Mouse (Mus musculus): Measurements from ENCODE around the gene AL731706.2. TPM values are rescaled to one million over a fixed set of nuclear protein-coding genes. Genes with fewer than 3 reads are reported as not detected.

Gene AL731706.2
- total and polyA plus RNA-seq, 3 experiments = 23.8 to 24.4 TPM; not detected in 1

- 34% methylated on average over 1 of the region's 1 CpGs for whole genome bisulfite sequencing
- Histone ChIP-seq H3K79me2 (replicated peaks; ENCODE audit: control insufficient read depth, insufficient read depth, low read length) (no peaks in the 10 kb centered on the region), H3K27me3 (ENCODE audit: control insufficient read depth, insufficient read depth, low read length) (no peaks in the 10 kb centered on the region), H3K36me3 (ENCODE audit: control insufficient read depth, insufficient read depth, low read length) (peaks cover 7% of the 10 kb centered on the region), H3K9ac (ENCODE audit: low read depth, low read length) (no peak overlapping the region), H3K4me3 (no peak overlapping the region), H3K27ac (peak overlapping the region; percentile 29), H3K4me1 (ENCODE audit: control insufficient read depth, insufficient read depth, low read length) (peaks cover 5% of the 10 kb centered on the region; the same call in 1 of the 2 replicates)
- TF ChIP-seq CTCF (IDR thresholded peaks at IDR 0.05) (no peak), POLR2A (IDR thresholded peaks at IDR 0.05; ENCODE audit: insufficient read depth, low read depth, low read length) (no peak), EP300 (IDR thresholded peaks at IDR 0.05; ENCODE audit: insufficient read depth, low read depth, low read length) (no peak)
- DNase-seq = peak in 1 of 2 experiments; percentile 4
- intact Hi-C loops (cut with DNase I) = no loop called here
Measured at GRCm38 (mm10) chr2:136837994-136838393, 47.5 kb downstream of the AL731706.2 start.

GRCm38 (mm10) chr2:136835882-136836281 is 49.6 kb downstream of the AL731706.2 start:
- H3K36me3 ChIP-seq (ENCODE audit: control insufficient read depth, insufficient read depth, low read length) = peaks cover 7% of the 10 kb centered on the region
- 70% methylated on average over 3 of the region's 3 CpGs for WGBS

More at GRCm38 (mm10) chr2:136835882-136836281, 49.6 kb downstream of the AL731706.2 start:
- Histone ChIP-seq H3K79me2 (replicated peaks; ENCODE audit: control insufficient read depth, insufficient read depth, low read length) (no peaks in the 10 kb centered on the region), H3K27me3 (ENCODE audit: control insufficient read depth, insufficient read depth, low read length) (no peaks in the 10 kb centered on the region), H3K4me1 (ENCODE audit: control insufficient read depth, insufficient read depth, low read length) (peaks cover 5% of the 10 kb centered on the region; the same call in 1 of the 2 replicates), H3K27ac (no peak overlapping the region; the same call in 1 of the 2 replicates), H3K9ac (ENCODE audit: low read depth, low read length) (no peak overlapping the region), H3K4me3 (no peak overlapping the region)
- no peak for DNase-seq
- TF ChIP-seq CTCF (IDR thresholded peaks at IDR 0.05) (peak; percentile 40), EP300 (IDR thresholded peaks at IDR 0.05; ENCODE audit: insufficient read depth, low read depth, low read length) (no peak)
- intact Hi-C loops (cut with DNase I) = no loop called here

Other genes with a start within 250 kb of the AL731706.2 start
- under 1 TPM in 1 of 2 experiments, not detected in 1; 0.64 TPM for gene Snap25, start 172.2 kb downstream of the AL731706.2 start, total RNA-seq (2021)
- gene Snap25, start 172.2 kb downstream of the AL731706.2 start, polyA plus RNA-seq (2012; rRNA removed) = 0.98 and 3.0 TPM in 2 replicates
- 1 to 10 TPM; 1.3 to 1.4 TPM for gene Slx4ip, start 5.5 kb upstream of the AL731706.2 start, total RNA-seq (2021)
- gene Slx4ip, start 5.5 kb upstream of the AL731706.2 start, polyA plus RNA-seq (2012; rRNA removed) = 0.39 and 0.67 TPM in 2 replicates
- 10 to 100 TPM; 32.1 to 36.0 TPM for gene AL731706.1, start 5.7 kb upstream of the AL731706.2 start, total RNA-seq (2021)
- gene AL731706.1, start 5.7 kb upstream of the AL731706.2 start, polyA plus RNA-seq (2012; rRNA removed) = 25.2 and 47.1 TPM in 2 replicates
- gene Mkks, start 5.7 kb upstream of the AL731706.2 start, total RNA-seq (2021) = 10 to 100 TPM; 29.4 to 44.1 TPM
- gene Mkks, start 5.7 kb upstream of the AL731706.2 start, polyA plus RNA-seq (2012; rRNA removed) = 9.3 and 20.0 TPM in 2 replicates
- gene Jag1, start 231.0 kb upstream of the AL731706.2 start, total RNA-seq (2021) = 10 to 100 TPM in 1 of 2 experiments, 1 to 10 TPM in 1; 8.3 to 10.4 TPM
- gene Jag1, start 231.0 kb upstream of the AL731706.2 start, polyA plus RNA-seq (2012; rRNA removed) = 4.2 and 5.0 TPM in 2 replicates

Data from heart, adult 2 months (tissue).